In genomic region chr9:114583812-114584182, GRCm38 (mm10) we compare ENCODE assay signal across 8 mouse cellular contexts. TPM values are rescaled to one million over a fixed set of nuclear protein-coding genes. Genes with fewer than 3 reads are reported as not detected.
DNase-seq lines count a peak whose midpoint lies in the region; ATAC-seq and TF ChIP-seq lines count a peak whose summit lies in the region.

No protein-coding gene starts in this region.

- WGBS in heart, embryonic 15.5 days, result 2% methylated on average over 23 of the region's 23 CpGs
- under 1% methylated on average over 23 of the region's 23 CpGs for WGBS in liver, postnatal 0 days (ENCODE audit: insufficient replicate concordance)
- WGBS in neural tube, embryonic 14.5 days, result under 1% methylated on average over 23 of the region's 23 CpGs
- WGBS in thymus, adult 2 months, result 1% methylated on average over 23 of the region's 23 CpGs

- peak overlapping the region; percentile 48 for H3K27ac ChIP-seq in heart, embryonic 15.5 days
- H3K27ac ChIP-seq in liver, postnatal 0 days (ENCODE audit: low read depth), result peak overlapping the region; percentile 87
- no peak overlapping the region for H3K27ac ChIP-seq in neural tube, embryonic 14.5 days (ENCODE audit: low read depth, low read length)
- H3K27ac ChIP-seq in thymus, adult 2 months (ENCODE audit: control insufficient read depth, insufficient read depth, low read length), result no peak overlapping the region

- H3K4me2 ChIP-seq in heart, embryonic 15.5 days, result peak overlapping the region; percentile 73
- H3K4me2 ChIP-seq in liver, postnatal 0 days (ENCODE audit: low read depth, low read length), result peak overlapping the region; percentile 89
- peak overlapping the region; percentile 39 for H3K4me2 ChIP-seq in neural tube, embryonic 14.5 days (ENCODE audit: low read depth, low read length)

- TF ChIP-seq POLR2A in thymus, adult 2 months (IDR thresholded peaks at IDR 0.05; ENCODE audit: control insufficient read depth, extremely low read depth, insufficient read depth, low read length, poor library complexity), result no peak

- H3K9me3 ChIP-seq in heart, embryonic 15.5 days (replicated peaks), result no peaks in the 10 kb centered on the region
- H3K9me3 ChIP-seq in liver, postnatal 0 days (ENCODE audit: low read length), result no peaks in the 10 kb centered on the region
- no peaks in the 10 kb centered on the region for H3K9me3 ChIP-seq in neural tube, embryonic 14.5 days (ENCODE audit: control insufficient read depth, low read length)

- peak; percentile 92 for TF ChIP-seq CTCF in liver, postnatal 0 days (IDR thresholded peaks at IDR 0.05; ENCODE audit: low read depth)
- peak; percentile 97 for TF ChIP-seq CTCF in thymus, adult 2 months (IDR thresholded peaks at IDR 0.05; ENCODE audit: borderline replicate concordance, control insufficient read depth, extremely low read depth, insufficient read depth, low read length, poor library complexity)

- TF ChIP-seq EP300 in liver, postnatal 0 days (IDR thresholded peaks at IDR 0.05; ENCODE audit: low read depth), result no peak

- H3K9ac ChIP-seq in heart, embryonic 15.5 days, result peak overlapping the region; percentile 42
- peak overlapping the region; percentile 59 for H3K9ac ChIP-seq in liver, postnatal 0 days (replicated peaks)
- H3K9ac ChIP-seq in neural tube, embryonic 14.5 days (replicated peaks; ENCODE audit: low read depth, low read length), result no peak overlapping the region

- H3K4me3 ChIP-seq in heart, embryonic 15.5 days, result peak overlapping the region; percentile 47
- peak overlapping the region; percentile 51 for H3K4me3 ChIP-seq in liver, postnatal 0 days (ENCODE audit: low read depth, low read length)
- peak overlapping the region; percentile 4; the same call in 1 of the 2 replicates for H3K4me3 ChIP-seq in neural tube, embryonic 14.5 days (ENCODE audit: low read depth, low read length)
- peak overlapping the region; percentile 55 for H3K4me3 ChIP-seq in thymus, adult 2 months (ENCODE audit: control insufficient read depth, insufficient read depth, low read length)

- H3K36me3 ChIP-seq in heart, embryonic 15.5 days, result peaks cover 13% of the 10 kb centered on the region
- peaks cover 21% of the 10 kb centered on the region for H3K36me3 ChIP-seq in liver, postnatal 0 days (replicated peaks; ENCODE audit: insufficient read depth, low read length)
- peaks cover 3% of the 10 kb centered on the region; the same call in 1 of the 2 replicates for H3K36me3 ChIP-seq in neural tube, embryonic 14.5 days (ENCODE audit: control insufficient read depth, insufficient read depth, low read length)
- peaks cover 13% of the 10 kb centered on the region; the same call in 1 of the 2 replicates for H3K36me3 ChIP-seq in thymus, adult 2 months (ENCODE audit: control insufficient read depth, insufficient read depth, low read length)

- H3K27me3 ChIP-seq in heart, embryonic 15.5 days, result no peaks in the 10 kb centered on the region
- H3K27me3 ChIP-seq in liver, postnatal 0 days (ENCODE audit: insufficient read depth, low read length), result no peaks in the 10 kb centered on the region
- no peaks in the 10 kb centered on the region for H3K27me3 ChIP-seq in neural tube, embryonic 14.5 days (ENCODE audit: control insufficient read depth, insufficient read depth, low read length)
- no peaks in the 10 kb centered on the region for H3K27me3 ChIP-seq in thymus, adult 2 months (ENCODE audit: control insufficient read depth, insufficient read depth, low read length)

- peak; percentile 55 for DNase-seq in CD4-positive helper T cell, adult 2 months (ENCODE audit: low read depth, low spot score)
- peak; percentile 59 for DNase-seq in brain, adult 2 months (ENCODE audit: low read depth, low spot score)
- DNase-seq in kidney, postnatal 14 days, result peak; percentile 79
- DNase-seq in liver, postnatal 0 days, result peak; percentile 79
- peak; percentile 52 for DNase-seq in thymus, adult 2 months

- H3K4me1 ChIP-seq in heart, embryonic 15.5 days (replicated peaks), result peaks cover 15% of the 10 kb centered on the region
- no peaks in the 10 kb centered on the region; the same call in 1 of the 2 replicates for H3K4me1 ChIP-seq in liver, postnatal 0 days (ENCODE audit: insufficient read depth)
- H3K4me1 ChIP-seq in neural tube, embryonic 14.5 days (ENCODE audit: control insufficient read depth, insufficient read depth, low read length), result no peaks in the 10 kb centered on the region
- peaks cover 4% of the 10 kb centered on the region for H3K4me1 ChIP-seq in thymus, adult 2 months (replicated peaks; ENCODE audit: control insufficient read depth, insufficient read depth, low read length)

- peak; percentile 66; the same call in 1 of the 2 replicates for ATAC-seq in erythroid progenitor cell, adult 5-6 weeks (replicated peaks; ENCODE audit: low FRiP score, poor library complexity, severe bottlenecking)
- ATAC-seq in heart, embryonic 15.5 days (replicated peaks; ENCODE audit: insufficient number of reproducible peaks, insufficient read depth, low FRiP score, low read depth), result no peak
- peak; percentile 44 for ATAC-seq in liver, postnatal 0 days
- ATAC-seq in neural tube, embryonic 14.5 days (ENCODE audit: low read depth), result peak; percentile 75; the same call in 1 of the 2 replicates

RNA-seq across cellular contexts. Expression of gene Trim71, which starts 19.6 kb away (rescaled TPM):
- total RNA-seq in erythroid progenitor cell, adult 5-6 weeks (2015; ENCODE audit: low replicate concordance), result not detected in 2 replicates
- not detected in 2 replicates for total RNA-seq in erythroid progenitor cell, adult 5-6 weeks (2017; ENCODE audit: low replicate concordance)
- 0.05 and 0.10 TPM in 2 replicates for polyA plus RNA-seq in heart, embryonic 15.5 days (2015; fragmentation: Nextera tagmentation; extraction: Ambion mirVana)
- 0.05 and 0.06 TPM in 2 replicates for polyA plus RNA-seq in liver, postnatal 0 days (2015; fragmentation: Nextera tagmentation; extraction: Ambion mirVana)
- polyA plus RNA-seq in neural tube, embryonic 14.5 days (2014; fragmentation: Nextera tagmentation; extraction: Ambion mirVana), result 0.28 and 0.32 TPM in 2 replicates
- 0.03 TPM in 1 of 2 replicates, not detected in the other for polyA plus RNA-seq in thymus, adult 2 months (2012; rRNA removed)

RNA-seq across cellular contexts. Expression of gene Cnot10, which starts 56.2 kb away (rescaled TPM):
- total RNA-seq in erythroid progenitor cell, adult 5-6 weeks (2015; ENCODE audit: low replicate concordance), result 15.5 and 17.6 TPM in 2 replicates
- 14.1 and 18.6 TPM in 2 replicates for total RNA-seq in erythroid progenitor cell, adult 5-6 weeks (2017; ENCODE audit: low replicate concordance)
- polyA plus RNA-seq in heart, embryonic 15.5 days (2015; fragmentation: Nextera tagmentation; extraction: Ambion mirVana), result 31.0 and 40.3 TPM in 2 replicates
- polyA plus RNA-seq in liver, postnatal 0 days (2015; fragmentation: Nextera tagmentation; extraction: Ambion mirVana), result 14.4 and 15.8 TPM in 2 replicates
- polyA plus RNA-seq in neural tube, embryonic 14.5 days (2014; fragmentation: Nextera tagmentation; extraction: Ambion mirVana), result 54.6 and 56.7 TPM in 2 replicates
- polyA plus RNA-seq in thymus, adult 2 months (2012; rRNA removed), result 42.6 and 45.2 TPM in 2 replicates

Comparison
In these comparisons a context has a peak if more than half of its experiments do, and no peak if none do; other contexts are left out.
1. H3K27ac ChIP-seq: peak in heart, embryonic 15.5 days (single experiment) and liver, postnatal 0 days (single experiment); none in neural tube, embryonic 14.5 days (single experiment) and thymus, adult 2 months (single experiment).
2. H3K4me2 ChIP-seq: peak in every context shown above with its lines; median percentile 89 in liver, postnatal 0 days; 73 in heart, embryonic 15.5 days; 39 in neural tube, embryonic 14.5 days.
3. H3K4me3 ChIP-seq: peak in every context shown above with its lines; median percentile 55 in thymus, adult 2 months; 51 in liver, postnatal 0 days; 47 in heart, embryonic 15.5 days; 4 in neural tube, embryonic 14.5 days.
4. Peak in every context shown above with its lines, with median percentiles within 50 percentile points of each other: DNase-seq.